Mouse (Mus musculus) neural tube, embryonic 12.5 days (tissue): ENCODE data around the gene Hist2h2be. TPM values are rescaled to one million over a fixed set of nuclear protein-coding genes. Genes with fewer than 3 reads are reported as not detected.
A peak's percentile ranks its signal among the peaks of the same experiment; 100 is the strongest.
"Not testable (repeated sequence)": the region's sequence is repeated elsewhere in the genome, so short reads cannot be mapped to it uniquely, and the experiment has no call there.

Source experiments
- ATAC-seq: fragments of 200-750 bp; cut with Nextera tagmentation; 2 replicates; pipeline ENCODE4 v1.8.0; 2017; ENCODE audit warnings: low read depth, mild to moderate bottlenecking, moderate TSS enrichment, moderate library complexity; ENCODE audit not compliant: low FRiP score
- H3K27ac ChIP-seq: fragments of 300-500 bp; sonication (generic); 2 replicates; pipeline ENCODE4 v1.5.1; 2016
- H3K27me3 ChIP-seq: fragments of 300-500 bp; sonication (generic); replicated peaks from 2 replicates; pipeline ENCODE4 v1.6.1; 2016; ENCODE audit warnings: mild to moderate bottlenecking
- H3K36me3 ChIP-seq: fragments of 300-500 bp; sonication (generic); 2 replicates; pipeline ENCODE4 v1.6.1; 2016; ENCODE audit warnings: mild to moderate bottlenecking
- H3K4me1 ChIP-seq: fragments of 300-500 bp; sonication (generic); 2 replicates; pipeline ENCODE4 v1.6.1; 2016
- H3K4me2 ChIP-seq: fragments of 300-500 bp; sonication (generic); replicated peaks from 2 replicates; pipeline ENCODE4 v1.6.1; 2016; ENCODE audit warnings: mild to moderate bottlenecking
- H3K4me3 ChIP-seq: fragments of 300-500 bp; sonication (generic); 2 replicates; pipeline ENCODE4 v1.5.1; 2016
- H3K9ac ChIP-seq: fragments of 300-500 bp; sonication (generic); 2 replicates; pipeline ENCODE4 v1.6.1; 2016; ENCODE audit warnings: mild to moderate bottlenecking
- H3K9me3 ChIP-seq: fragments of 300-500 bp; sonication (generic); 2 replicates; pipeline ENCODE4 v1.6.1; 2016; ENCODE audit warnings: mild to moderate bottlenecking
- WGBS: fragments of 180-500 bp; shearing (Covaris S2); methylation state at CpG from one replicate; pipeline ENCODE4 v1.1.7; 2016; 5-methylcytosine and 5-hydroxymethylcytosine counted together
- polyA plus RNA-seq: library from polyadenylated mRNA; unstranded; fragments of >200 nt; fragmentation: Nextera tagmentation; extraction: Ambion mirVana; gene quantifications from 2 replicates; pipeline ENCODE4 v1.2.1, GENCODE M21; 2016

Hist2h2be gene
- polyA plus RNA-seq, 1 experiment from 2014 or later, result 5.7 TPM

- ATAC-seq, result peak; percentile 80
- peaks cover 18% of the 10 kb centered on the region for H3K4me1 ChIP-seq
- H3K36me3 ChIP-seq, H3K27me3 ChIP-seq, H3K9me3 ChIP-seq: not testable (repeated sequence)
- peak within 1 kb of the TSS; percentile 92 for H3K27ac ChIP-seq
- H3K4me3 ChIP-seq, result peak within 1 kb of the TSS; percentile 41
- under 1% methylated on average over 46 of the region's 88 CpGs for WGBS
- peak within 1 kb of the TSS; percentile 68 for H3K9ac ChIP-seq
- H3K4me2 ChIP-seq, result peak within 1 kb of the TSS; percentile 64
Observed at GRCm38 (mm10) chr3:96245003-96245886, 24.3 kb downstream of the Hist2h2be start, which contains the start of gene Hist2h2aa1. Gene Hist2h2aa1 (plus strand): TSS chr3:96245497.

GRCm38 (mm10) chr3:96246018-96246417 lies 25.1 kb downstream of the Hist2h2be start:
- Histone ChIP-seq H3K4me2 (peak overlapping the region; percentile 47), H3K4me1 (peaks cover 18% of the 10 kb centered on the region), H3K4me3 (peak overlapping the region; percentile 31; the same call in 1 of the 2 replicates)
- 0% methylated on average over 10 of the region's 21 CpGs for WGBS
- ATAC-seq, H3K9me3 ChIP-seq, H3K27ac ChIP-seq, H3K9ac ChIP-seq, H3K27me3 ChIP-seq, H3K36me3 ChIP-seq: not testable (repeated sequence)

GRCm38 (mm10) chr3:96246427-96246856 lies 25.5 kb downstream of the Hist2h2be start, which contains the start of gene Hist2h3c1:
Gene Hist2h3c1 (plus strand): TSS chr3:96246685.
- Histone ChIP-seq H3K4me2 (peak within 1 kb of the TSS; percentile 58), H3K9ac (peak within 1 kb of the TSS; percentile 59), H3K4me3 (peak within 1 kb of the TSS; percentile 34), H3K4me1 (peaks cover 18% of the 10 kb centered on the region)
- H3K36me3 ChIP-seq, H3K27me3 ChIP-seq, H3K9me3 ChIP-seq, H3K27ac ChIP-seq: not testable (repeated sequence)
- 0% methylated on average over 10 of the region's 47 CpGs for WGBS
- ATAC-seq, result peak; percentile 90

- Histone ChIP-seq H3K9me3 (no peaks in the 10 kb centered on the region), H3K4me1 (peaks cover 18% of the 10 kb centered on the region), H3K27me3 (no peaks in the 10 kb centered on the region), H3K4me2 (peak overlapping the region; percentile 58), H3K9ac (peak overlapping the region; percentile 59), H3K27ac (no peak overlapping the region), H3K4me3 (peak overlapping the region; percentile 34), H3K36me3 (no peaks in the 10 kb centered on the region)
- ATAC-seq, result no peak
- 3% methylated on average over 11 of the region's 11 CpGs for WGBS
Observed at GRCm38 (mm10) chr3:96247356-96248140, 26.6 kb downstream of the Hist2h2be start.

GRCm38 (mm10) chr3:96248141-96249033 lies 27.5 kb downstream of the Hist2h2be start:
- 46% methylated on average over 6 of the region's 6 CpGs for WGBS
- Histone ChIP-seq H3K4me2 (peak overlapping the region; percentile 58), H3K27me3 (no peaks in the 10 kb centered on the region), H3K27ac (no peak overlapping the region), H3K9ac (no peak overlapping the region), H3K4me1 (peaks cover 18% of the 10 kb centered on the region), H3K36me3 (no peaks in the 10 kb centered on the region), H3K9me3 (no peaks in the 10 kb centered on the region), H3K4me3 (0 out of 2 replicates have a peak overlapping the region, but pooled peaks have one; percentile 7)
- ATAC-seq, result no peak

GRCm38 (mm10) chr3:96249034-96249345 lies 28.1 kb downstream of the Hist2h2be start:
- peaks cover 18% of the 10 kb centered on the region for H3K4me1 ChIP-seq
- H3K4me2 ChIP-seq, result peak overlapping the region; percentile 58; the same call in 1 of the 2 replicates
- WGBS, result 53% methylated on average over 4 of the region's 4 CpGs
- no peak overlapping the region for H3K27ac ChIP-seq
- no peaks in the 10 kb centered on the region for H3K36me3 ChIP-seq
- no peak overlapping the region for H3K4me3 ChIP-seq
- H3K27me3 ChIP-seq, result no peaks in the 10 kb centered on the region
- H3K9ac ChIP-seq, result no peak overlapping the region
- H3K9me3 ChIP-seq, result no peaks in the 10 kb centered on the region
- ATAC-seq, result no peak

GRCm38 (mm10) chr3:96250890-96251289 lies 30.0 kb downstream of the Hist2h2be start:
- H3K9me3 ChIP-seq, result no peaks in the 10 kb centered on the region
- no peak overlapping the region for H3K9ac ChIP-seq
- 65% methylated on average over 3 of the region's 3 CpGs for WGBS
- no peak overlapping the region for H3K4me3 ChIP-seq
- H3K27me3 ChIP-seq, result no peaks in the 10 kb centered on the region
- ATAC-seq, result no peak
- H3K27ac ChIP-seq, result no peak overlapping the region
- H3K36me3 ChIP-seq, result no peaks in the 10 kb centered on the region
- H3K4me1 ChIP-seq, result peaks cover 13% of the 10 kb centered on the region; the same call in 1 of the 2 replicates
- no peak overlapping the region for H3K4me2 ChIP-seq

- Histone ChIP-seq H3K4me1 (peaks cover 13% of the 10 kb centered on the region; the same call in 1 of the 2 replicates), H3K9ac (no peak overlapping the region), H3K27ac (no peak overlapping the region), H3K4me3 (no peak overlapping the region), H3K9me3 (no peaks in the 10 kb centered on the region), H3K27me3 (no peaks in the 10 kb centered on the region), H3K36me3 (no peaks in the 10 kb centered on the region), H3K4me2 (no peak overlapping the region)
- 88% methylated on average over 3 of the region's 3 CpGs for WGBS
- no peak for ATAC-seq
Observed at GRCm38 (mm10) chr3:96251787-96252186, 30.9 kb downstream of the Hist2h2be start.

GRCm38 (mm10) chr3:96254683-96255355 lies 33.9 kb downstream of the Hist2h2be start:
- ATAC-seq, result no peak

GRCm38 (mm10) chr3:96255926-96256593 lies 35.1 kb downstream of the Hist2h2be start:
- Histone ChIP-seq H3K4me1 (no peaks in the 10 kb centered on the region), H3K4me2 (no peak overlapping the region), H3K9ac (no peak overlapping the region), H3K27me3 (no peaks in the 10 kb centered on the region), H3K9me3 (no peaks in the 10 kb centered on the region), H3K27ac (no peak overlapping the region), H3K4me3 (no peak overlapping the region), H3K36me3 (no peaks in the 10 kb centered on the region)
- ATAC-seq, result no peak
- WGBS, result 80% methylated on average over 5 of the region's 5 CpGs

More at GRCm38 (mm10) chr3:96254683-96255355, 33.9 kb downstream of the Hist2h2be start:
- Histone ChIP-seq H3K27ac (no peak overlapping the region), H3K9me3 (no peaks in the 10 kb centered on the region), H3K36me3 (no peaks in the 10 kb centered on the region), H3K4me1 (no peaks in the 10 kb centered on the region), H3K9ac (no peak overlapping the region), H3K27me3 (no peaks in the 10 kb centered on the region), H3K4me2 (no peak overlapping the region), H3K4me3 (no peak overlapping the region)
- WGBS, result 67% methylated on average over 10 of the region's 10 CpGs

GRCm38 (mm10) chr3:96257190-96257589 lies 36.3 kb downstream of the Hist2h2be start:
- Histone ChIP-seq H3K9ac (no peak overlapping the region), H3K4me1 (peaks cover 7% of the 10 kb centered on the region; the same call in 1 of the 2 replicates), H3K9me3 (no peaks in the 10 kb centered on the region), H3K27ac (no peak overlapping the region), H3K36me3 (no peaks in the 10 kb centered on the region), H3K27me3 (no peaks in the 10 kb centered on the region), H3K4me2 (no peak overlapping the region), H3K4me3 (no peak overlapping the region)
- ATAC-seq, result no peak
- 84% methylated on average over 3 of the region's 3 CpGs for WGBS
